Mouse (Mus musculus) kidney, postnatal 0 days (tissue): ENCODE results near the gene Cryba4. TPM values are rescaled to one million over a fixed set of nuclear protein-coding genes. Genes with fewer than 3 reads are reported as not detected.

Experiments used
- ATAC-seq: fragments of 200-750 bp; cut with Nextera tagmentation; replicated peaks from 2 replicates; pipeline ENCODE4 v1.8.0; 2017; ENCODE audit warnings: low read depth, moderate number of reproducible peaks, moderate TSS enrichment, moderate library complexity; ENCODE audit not compliant: low FRiP score
- DNase-seq: peaks from one replicate; pipeline ENCODE4 v3.0.0-alpha.2; 2016; ENCODE audit warnings: low spot score
- H3K27ac ChIP-seq: fragments of 300-500 bp; sonication (generic); 2 replicates; pipeline ENCODE4 v1.5.1; 2014; ENCODE audit warnings: mild to moderate bottlenecking
- H3K27me3 ChIP-seq: fragments of 300-500 bp; sonication (generic); 2 replicates; pipeline ENCODE4 v1.6.1; 2014; ENCODE audit warnings: low read length, mixed read lengths; ENCODE audit not compliant: insufficient read depth
- H3K36me3 ChIP-seq: fragments of 300-500 bp; sonication (generic); 2 replicates; pipeline ENCODE4 v1.6.1; 2014; ENCODE audit warnings: low read length, mixed read lengths; ENCODE audit not compliant: insufficient read depth
- H3K4me1 ChIP-seq: fragments of 300-500 bp; sonication (generic); replicated peaks from 2 replicates; pipeline ENCODE4 v1.6.1; 2014; ENCODE audit warnings: antibody characterized with exemption, low read length, mixed read lengths; ENCODE audit not compliant: insufficient read depth
- H3K4me2 ChIP-seq: fragments of 300-500 bp; sonication (generic); 2 replicates; pipeline ENCODE4 v1.6.1; 2014; ENCODE audit warnings: mild to moderate bottlenecking, low read length, moderate library complexity, mixed read lengths
- H3K4me3 ChIP-seq: fragments of 300-500 bp; sonication (generic); replicated peaks from 2 replicates; pipeline ENCODE4 v1.5.1; 2014; ENCODE audit warnings: low read depth, low read length
- H3K9ac ChIP-seq: fragments of 300-500 bp; sonication (generic); 2 replicates; pipeline ENCODE4 v1.6.1; 2014; ENCODE audit warnings: low read depth, low read length
- H3K9me3 ChIP-seq: fragments of 300-500 bp; sonication (generic); replicated peaks from 2 replicates; pipeline ENCODE4 v1.6.1; 2016; ENCODE audit warnings: low read length, inconsistent platforms, mixed read lengths
- CTCF ChIP-seq: IDR thresholded peaks from 2 replicates; pipeline ENCODE4 v1.5.1; 2016; ENCODE audit warnings: antibody characterized with exemption, low read depth, mild to moderate bottlenecking, moderate library complexity
- WGBS: fragments of 180-500 bp; shearing (Covaris S2); extraction: QIAGEN DNeasy Blood & Tissue Kit; methylation state at CpG from one replicate; pipeline ENCODE4 v1.1.7; 2014; 5-methylcytosine and 5-hydroxymethylcytosine counted together
- polyA plus RNA-seq: library from polyadenylated mRNA; unstranded; fragments of >200 nt; fragmentation: Nextera tagmentation; extraction: Ambion mirVana; gene quantifications from 2 replicates; pipeline ENCODE4 v1.2.1, GENCODE M21; 2015

The Cryba4 gene
- 0.58 and 0.64 TPM in 2 replicates for polyA plus RNA-seq

DNA sequence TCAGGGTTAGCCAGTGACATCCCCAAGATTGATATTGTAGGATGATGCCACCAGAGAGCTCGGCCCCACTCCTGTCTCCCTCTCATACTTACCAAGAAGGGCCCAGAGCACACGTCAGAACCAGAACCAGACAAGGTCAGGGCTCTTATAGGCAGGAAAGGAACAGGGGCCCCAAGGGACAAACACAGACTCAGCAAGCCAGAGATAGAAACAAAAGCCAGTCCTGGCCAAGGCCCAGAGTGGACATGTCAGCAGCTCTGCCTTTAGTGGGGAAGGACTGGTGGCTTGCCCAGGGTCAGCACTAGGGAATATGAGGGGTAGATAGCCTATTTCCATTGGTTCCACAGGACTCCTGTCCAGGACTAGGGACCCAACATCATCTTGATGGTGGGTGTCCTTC lies at the start of gene Cryba4:
Gene Cryba4 (minus strand): TSS at position 119 of the 400 bp plus-strand sequence.
- ATAC-seq = no peak
- no peak for TF ChIP-seq CTCF

DNA sequence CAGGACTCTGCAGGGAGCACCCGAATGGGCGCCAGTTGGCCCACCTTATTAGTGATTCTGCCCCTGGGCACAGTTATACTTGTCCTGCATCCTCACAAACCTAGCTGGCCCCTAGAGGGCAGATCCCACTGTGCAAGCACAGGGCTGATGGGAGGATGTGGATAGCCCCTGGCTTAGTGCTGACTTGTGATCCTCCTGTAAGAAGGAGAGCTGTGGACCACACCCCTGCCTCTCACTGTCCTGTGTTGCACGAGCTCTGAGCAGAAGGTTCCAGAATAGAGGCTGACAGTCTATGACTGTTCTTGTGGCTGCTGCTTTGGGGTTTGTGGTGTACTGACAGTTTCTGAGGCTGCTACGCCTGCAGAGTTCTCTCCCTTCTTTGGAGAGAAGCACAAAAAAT lies 49.4 kb upstream of the Cryba4 start:
- Histone ChIP-seq H3K36me3 (0 out of 2 replicates have a peak, but pooled peaks cover 3% of the 10 kb centered on the region), H3K4me1 (no peaks in the 10 kb centered on the region; the same call in 1 of the 2 replicates), H3K27ac (no peak overlapping the region), H3K9me3 (no peaks in the 10 kb centered on the region), H3K4me3 (no peak overlapping the region), H3K4me2 (no peak overlapping the region), H3K9ac (no peak overlapping the region), H3K27me3 (no peaks in the 10 kb centered on the region)
- 82% methylated on average over 4 of the region's 4 CpGs for WGBS
- DNase-seq (no peak), ATAC-seq (no peak)
- TF ChIP-seq CTCF = peak; percentile 28; the same call in 1 of the 2 replicates

More for the DNA sequence above, at the start of gene Cryba4:
- H3K9me3 ChIP-seq = no peaks in the 10 kb centered on the region
- no peak within 1 kb of the TSS for H3K27ac ChIP-seq
- WGBS = 60% methylated on average over 2 of the region's 2 CpGs
- no peak within 1 kb of the TSS for H3K9ac ChIP-seq
- no peak within 1 kb of the TSS for H3K4me3 ChIP-seq
- 0 out of 2 replicates have a peak, but pooled peaks cover 12% of the 10 kb centered on the region for H3K4me1 ChIP-seq
- no peak for DNase-seq
- H3K27me3 ChIP-seq = no peaks in the 10 kb centered on the region
- H3K36me3 ChIP-seq = no peaks in the 10 kb centered on the region
- no peak within 1 kb of the TSS for H3K4me2 ChIP-seq

GRCm38 (mm10) chr5:112300721-112301308 lies 48.5 kb upstream of the Cryba4 start:
- H3K4me2 ChIP-seq = no peak overlapping the region
- H3K36me3 ChIP-seq = 0 out of 2 replicates have a peak, but pooled peaks cover 3% of the 10 kb centered on the region
- H3K27me3 ChIP-seq = no peaks in the 10 kb centered on the region
- WGBS = 85% methylated on average over 6 of the region's 6 CpGs
- DNase-seq (no peak), ATAC-seq (no peak)
- no peak overlapping the region for H3K4me3 ChIP-seq
- H3K4me1 ChIP-seq = no peaks in the 10 kb centered on the region; the same call in 1 of the 2 replicates
- H3K27ac ChIP-seq = no peak overlapping the region
- no peaks in the 10 kb centered on the region for H3K9me3 ChIP-seq
- no peak for TF ChIP-seq CTCF
- no peak overlapping the region for H3K9ac ChIP-seq

GRCm38 (mm10) chr5:112300112-112300511 lies 47.8 kb upstream of the Cryba4 start:
- WGBS = 74% methylated on average over 2 of the region's 2 CpGs
- Histone ChIP-seq H3K9ac (no peak overlapping the region), H3K4me1 (peaks cover 3% of the 10 kb centered on the region; the same call in 1 of the 2 replicates), H3K27ac (no peak overlapping the region), H3K4me2 (no peak overlapping the region), H3K4me3 (no peak overlapping the region), H3K9me3 (no peaks in the 10 kb centered on the region), H3K36me3 (0 out of 2 replicates have a peak, but pooled peaks cover 1% of the 10 kb centered on the region), H3K27me3 (no peaks in the 10 kb centered on the region)
- DNase-seq (no peak), ATAC-seq (no peak)
- TF ChIP-seq CTCF = no peak

DNA sequence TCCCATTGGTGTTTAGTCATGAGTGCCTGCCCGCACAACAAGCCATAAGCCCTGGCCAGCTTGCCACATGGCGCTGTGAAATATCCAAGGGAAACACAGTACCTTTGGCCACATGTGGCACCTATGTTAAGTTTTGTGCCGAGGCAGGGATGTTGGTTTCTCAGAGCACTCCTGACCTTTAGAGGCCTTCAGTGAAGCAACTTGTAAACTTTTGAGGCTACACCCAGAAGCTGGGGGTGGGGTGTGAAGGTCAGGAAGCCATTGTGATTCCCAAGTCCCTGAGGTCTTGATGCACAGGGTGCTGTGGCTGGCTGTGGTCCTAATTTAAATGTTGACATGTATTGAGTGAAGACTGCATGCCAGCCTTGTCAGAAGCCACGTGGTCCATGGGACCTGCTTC lies 47.1 kb upstream of the Cryba4 start:
- no peak overlapping the region for H3K9ac ChIP-seq
- no peak for ATAC-seq

DNA sequence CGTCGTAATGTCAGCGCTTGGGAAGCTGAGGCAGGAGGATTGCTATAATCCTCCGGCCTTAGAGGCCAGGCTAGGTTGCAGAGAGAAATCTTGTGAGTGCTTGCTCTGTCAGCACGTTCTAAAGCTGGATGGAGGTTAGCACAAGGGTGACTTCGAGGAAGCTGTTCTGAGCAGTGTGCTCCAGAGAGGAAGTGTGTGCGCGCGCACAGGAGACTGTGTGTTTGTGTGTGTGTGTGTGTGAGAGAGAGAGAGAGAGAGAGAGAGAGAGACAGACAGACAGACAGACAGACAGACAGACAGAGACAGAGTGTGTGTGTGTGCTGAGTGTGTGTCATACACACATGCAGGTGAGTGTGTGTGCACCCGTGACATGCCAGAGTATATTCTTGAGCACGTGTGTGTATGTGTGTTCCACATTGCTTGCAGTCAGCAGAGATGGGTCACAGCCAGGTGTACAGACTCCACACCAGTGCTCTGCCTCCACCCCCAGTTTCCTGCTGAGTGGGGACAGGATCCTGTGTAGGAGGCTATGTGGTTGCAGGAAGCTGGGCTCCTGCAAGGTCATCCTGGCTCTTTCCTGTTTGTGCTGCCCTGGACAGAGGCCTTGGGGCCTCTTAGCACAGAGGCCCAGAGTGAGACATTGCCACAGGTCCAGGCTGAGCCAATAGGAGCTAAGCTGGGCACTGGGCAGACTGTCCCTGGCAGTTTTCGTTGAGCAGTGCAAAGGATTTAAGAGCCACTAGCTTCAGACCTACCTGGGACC lies 46.1 kb upstream of the Cryba4 start:
- Histone ChIP-seq H3K9ac (no peak overlapping the region), H3K4me1 (peaks cover 11% of the 10 kb centered on the region; the same call in 1 of the 2 replicates), H3K27ac (peak overlapping the region; percentile 28; the same call in 1 of the 2 replicates), H3K4me3 (no peak overlapping the region), H3K36me3 (no peaks in the 10 kb centered on the region), H3K4me2 (no peak overlapping the region), H3K9me3 (no peaks in the 10 kb centered on the region), H3K27me3 (no peaks in the 10 kb centered on the region)
- DNase-seq = peak; percentile 54
- WGBS = 69% methylated on average over 12 of the region's 12 CpGs
- peak; percentile 62; the same call in 1 of the 2 replicates for ATAC-seq
- no peak for TF ChIP-seq CTCF

More for the DNA sequence above, 47.1 kb upstream of the Cryba4 start:
- no peak for DNase-seq
- H3K4me3 ChIP-seq = no peak overlapping the region
- H3K4me2 ChIP-seq = no peak overlapping the region
- no peaks in the 10 kb centered on the region for H3K27me3 ChIP-seq
- TF ChIP-seq CTCF = no peak
- no peak overlapping the region for H3K27ac ChIP-seq
- 89% methylated on average over 4 of the region's 4 CpGs for WGBS
- no peaks in the 10 kb centered on the region for H3K36me3 ChIP-seq
- no peaks in the 10 kb centered on the region for H3K9me3 ChIP-seq
- peaks cover 10% of the 10 kb centered on the region; the same call in 1 of the 2 replicates for H3K4me1 ChIP-seq
